Mouse (Mus musculus): ENCODE results near the gene Vsx1. TPM values are rescaled to one million over a fixed set of nuclear protein-coding genes. Genes with fewer than 3 reads are reported as not detected.

Gene Vsx1
- polyA plus RNA-seq, 1 experiment from 2014 or later, result not detected

DNA sequence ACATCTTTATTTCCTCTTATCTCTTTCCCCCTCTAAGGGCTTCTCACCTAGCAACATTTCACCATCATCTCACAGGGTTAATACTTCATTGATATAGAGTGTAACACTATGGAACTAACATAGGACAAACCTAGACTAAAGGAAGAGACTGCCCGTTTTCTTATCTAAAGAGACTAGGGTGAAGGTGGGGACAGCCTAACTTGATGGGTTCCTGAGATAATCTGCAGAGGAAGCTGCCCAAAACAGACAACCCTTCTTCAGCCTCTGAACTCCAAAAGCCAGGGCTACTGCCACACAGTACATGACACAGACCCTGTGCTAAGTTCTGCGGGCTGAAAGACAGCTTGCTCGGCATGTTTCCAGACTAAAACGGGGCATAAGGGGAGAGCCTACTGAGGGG is 7.6 kb downstream of the Vsx1 start:
- no peaks in the 10 kb centered on the region for H3K9me3 ChIP-seq (replicated peaks)
- 46% methylated on average over 4 of the region's 4 CpGs for WGBS
- H3K27ac ChIP-seq (ENCODE audit: poor library complexity, severe bottlenecking), result no peak overlapping the region
- no peaks in the 10 kb centered on the region for H3K4me1 ChIP-seq (replicated peaks)
- H3K27me3 ChIP-seq (replicated peaks), result peaks cover 14% of the 10 kb centered on the region
- no peak overlapping the region for H3K4me3 ChIP-seq
- H3K9ac ChIP-seq, result no peak overlapping the region
- H3K4me2 ChIP-seq, result no peak overlapping the region
- H3K36me3 ChIP-seq, result no peaks in the 10 kb centered on the region
- ATAC-seq (ENCODE audit: insufficient number of reproducible peaks, low FRiP score), result no peak

- H3K9me3 ChIP-seq (replicated peaks), result no peaks in the 10 kb centered on the region
- no peaks in the 10 kb centered on the region for H3K36me3 ChIP-seq
- no peaks in the 10 kb centered on the region for H3K4me1 ChIP-seq (replicated peaks)
- no peak overlapping the region for H3K4me2 ChIP-seq
- H3K9ac ChIP-seq, result no peak overlapping the region
- no peaks in the 10 kb centered on the region for H3K27me3 ChIP-seq (replicated peaks)
- 8% methylated on average over 3 of the region's 3 CpGs for WGBS
- no peak overlapping the region for H3K27ac ChIP-seq (ENCODE audit: poor library complexity, severe bottlenecking)
- ATAC-seq (ENCODE audit: insufficient number of reproducible peaks, low FRiP score), result no peak
- no peak overlapping the region for H3K4me3 ChIP-seq
Measured at GRCm38 (mm10) chr2:150678392-150678791, 10.8 kb downstream of the Vsx1 start.

GRCm38 (mm10) chr2:150675525-150675924 is 13.6 kb downstream of the Vsx1 start:
- Histone ChIP-seq H3K36me3 (no peaks in the 10 kb centered on the region), H3K4me1 (replicated peaks) (no peaks in the 10 kb centered on the region), H3K4me3 (no peak overlapping the region), H3K27me3 (replicated peaks) (peaks cover 5% of the 10 kb centered on the region; the same call in 1 of the 2 replicates), H3K9ac (no peak overlapping the region), H3K9me3 (replicated peaks) (no peaks in the 10 kb centered on the region), H3K4me2 (no peak overlapping the region), H3K27ac (ENCODE audit: poor library complexity, severe bottlenecking) (no peak overlapping the region)
- ATAC-seq (ENCODE audit: insufficient number of reproducible peaks, low FRiP score), result no peak
- 27% methylated on average over 1 of the region's 1 CpGs for WGBS

DNA sequence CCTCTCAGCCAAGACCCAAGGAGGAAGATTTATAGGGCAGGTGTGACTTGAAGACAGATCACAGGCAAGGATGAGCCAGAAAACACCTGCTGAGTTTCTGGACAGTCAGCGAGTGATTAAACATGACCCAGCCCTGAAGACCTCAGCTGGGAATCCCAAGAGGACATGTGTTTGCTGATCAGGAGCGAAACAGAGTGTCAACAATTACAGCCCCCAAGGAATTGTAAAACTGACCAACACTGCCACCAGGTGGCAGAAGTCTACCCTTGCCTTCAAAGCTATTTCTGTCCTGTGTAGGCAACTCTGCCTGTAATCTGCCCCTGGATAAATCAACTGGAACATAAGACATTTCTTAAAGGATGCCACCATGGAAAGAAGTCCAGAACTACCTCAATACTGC is 14.3 kb downstream of the Vsx1 start:
- peaks cover 5% of the 10 kb centered on the region; the same call in 1 of the 2 replicates for H3K27me3 ChIP-seq (replicated peaks)
- no peak overlapping the region for H3K27ac ChIP-seq (ENCODE audit: poor library complexity, severe bottlenecking)
- H3K4me1 ChIP-seq (replicated peaks), result no peaks in the 10 kb centered on the region
- no peaks in the 10 kb centered on the region for H3K36me3 ChIP-seq
- 0 out of 2 replicates have a peak, but pooled peaks have one; percentile 33 for ATAC-seq (ENCODE audit: insufficient number of reproducible peaks, low FRiP score)
- no peak overlapping the region for H3K4me3 ChIP-seq
- 10% methylated on average over 2 of the region's 2 CpGs for WGBS
- H3K4me2 ChIP-seq, result no peak overlapping the region
- no peak overlapping the region for H3K9ac ChIP-seq
- no peaks in the 10 kb centered on the region for H3K9me3 ChIP-seq (replicated peaks)

DNA sequence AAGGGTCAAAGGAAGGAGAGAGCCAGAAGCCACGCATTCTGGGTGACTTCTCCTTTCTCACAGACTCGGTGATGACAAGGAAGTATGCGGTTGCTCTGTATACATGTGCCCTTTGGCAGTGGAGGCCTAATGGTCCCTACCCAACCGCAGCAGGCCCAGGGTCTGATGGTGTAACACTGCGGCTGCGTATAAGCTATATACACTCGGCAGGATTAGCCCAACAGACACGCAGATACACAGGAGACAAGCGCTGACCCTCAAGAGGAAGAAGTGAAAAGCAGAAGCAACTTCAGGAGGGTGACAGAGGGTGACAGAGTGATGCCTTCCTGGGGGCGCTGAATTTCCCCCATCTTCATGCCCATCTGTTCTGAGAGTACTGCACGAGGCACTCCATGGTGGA is 15.2 kb downstream of the Vsx1 start:
- Histone ChIP-seq H3K4me1 (replicated peaks) (no peaks in the 10 kb centered on the region; the same call in 1 of the 2 replicates), H3K27me3 (replicated peaks) (peaks cover 5% of the 10 kb centered on the region; the same call in 1 of the 2 replicates), H3K9me3 (replicated peaks) (no peaks in the 10 kb centered on the region), H3K36me3 (no peaks in the 10 kb centered on the region), H3K4me3 (no peak overlapping the region), H3K4me2 (no peak overlapping the region), H3K9ac (no peak overlapping the region), H3K27ac (ENCODE audit: poor library complexity, severe bottlenecking) (no peak overlapping the region)
- no peak for ATAC-seq (ENCODE audit: insufficient number of reproducible peaks, low FRiP score)
- 72% methylated on average over 11 of the region's 11 CpGs for WGBS

DNA sequence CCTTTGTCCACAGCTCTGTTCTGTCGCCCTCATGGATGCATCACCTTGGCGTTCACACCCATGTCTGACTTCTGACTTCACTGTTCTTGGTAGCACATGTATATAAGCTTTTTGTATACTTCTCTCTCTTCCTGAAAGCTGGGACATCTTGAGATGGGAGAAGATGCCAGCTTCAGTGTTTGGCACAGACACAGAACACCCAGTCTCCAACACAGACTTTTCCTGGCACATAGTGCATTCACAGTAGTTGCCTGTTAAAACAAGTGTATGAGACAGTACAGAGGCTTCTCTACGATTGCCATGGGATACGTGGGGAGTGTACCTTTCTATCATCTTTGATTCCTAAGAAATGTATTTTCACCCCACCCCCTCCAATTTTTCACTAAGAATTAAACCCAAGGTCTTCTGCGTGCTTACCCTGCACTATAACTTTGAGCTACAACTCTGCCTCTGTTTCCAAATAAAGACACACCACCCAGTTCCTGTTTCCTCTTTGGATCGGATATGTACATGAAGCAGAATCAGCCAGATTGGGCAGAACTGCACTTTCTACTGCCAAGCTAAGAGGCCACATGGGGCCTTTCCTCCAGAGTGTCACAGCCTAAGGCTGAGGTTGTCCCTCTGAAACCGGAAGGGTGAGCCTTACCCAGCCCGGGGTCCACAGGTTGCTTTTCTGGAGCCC is 17.4 kb downstream of the Vsx1 start:
- peaks cover 13% of the 10 kb centered on the region; the same call in 1 of the 2 replicates for H3K4me1 ChIP-seq (replicated peaks)
- no peak overlapping the region for H3K4me3 ChIP-seq
- H3K27ac ChIP-seq (ENCODE audit: poor library complexity, severe bottlenecking), result no peak overlapping the region
- no peaks in the 10 kb centered on the region for H3K9me3 ChIP-seq (replicated peaks)
- H3K36me3 ChIP-seq, result no peaks in the 10 kb centered on the region
- no peak for ATAC-seq (ENCODE audit: insufficient number of reproducible peaks, low FRiP score)
- H3K27me3 ChIP-seq (replicated peaks), result peaks cover 9% of the 10 kb centered on the region; the same call in 1 of the 2 replicates
- H3K4me2 ChIP-seq, result no peak overlapping the region
- WGBS, result 80% methylated on average over 8 of the region's 8 CpGs
- H3K9ac ChIP-seq, result no peak overlapping the region

GRCm38 (mm10) chr2:150670926-150671325 is 18.2 kb downstream of the Vsx1 start:
- WGBS, result 75% methylated on average over 1 of the region's 1 CpGs
- no peak overlapping the region for H3K27ac ChIP-seq (ENCODE audit: poor library complexity, severe bottlenecking)

GRCm38 (mm10) chr2:150669454-150670045 is 19.6 kb downstream of the Vsx1 start:
- 63% methylated on average over 2 of the region's 2 CpGs for WGBS
- no peak for ATAC-seq (ENCODE audit: insufficient number of reproducible peaks, low FRiP score)
- Histone ChIP-seq H3K4me2 (no peak overlapping the region), H3K9me3 (replicated peaks) (no peaks in the 10 kb centered on the region), H3K4me1 (replicated peaks) (peaks cover 20% of the 10 kb centered on the region), H3K27me3 (replicated peaks) (peaks cover 9% of the 10 kb centered on the region; the same call in 1 of the 2 replicates), H3K27ac (ENCODE audit: poor library complexity, severe bottlenecking) (no peak overlapping the region), H3K4me3 (no peak overlapping the region), H3K9ac (no peak overlapping the region), H3K36me3 (no peaks in the 10 kb centered on the region)

More at GRCm38 (mm10) chr2:150670926-150671325, 18.2 kb downstream of the Vsx1 start:
- peaks cover 16% of the 10 kb centered on the region for H3K4me1 ChIP-seq (replicated peaks)
- no peak for ATAC-seq (ENCODE audit: insufficient number of reproducible peaks, low FRiP score)
- H3K4me2 ChIP-seq, result no peak overlapping the region
- H3K9ac ChIP-seq, result no peak overlapping the region
- H3K4me3 ChIP-seq, result no peak overlapping the region
- no peaks in the 10 kb centered on the region for H3K36me3 ChIP-seq
- H3K9me3 ChIP-seq (replicated peaks), result no peaks in the 10 kb centered on the region
- peaks cover 9% of the 10 kb centered on the region; the same call in 1 of the 2 replicates for H3K27me3 ChIP-seq (replicated peaks)

- Histone ChIP-seq H3K9me3 (replicated peaks) (no peaks in the 10 kb centered on the region), H3K27ac (ENCODE audit: poor library complexity, severe bottlenecking) (no peak overlapping the region), H3K4me3 (no peak overlapping the region), H3K36me3 (no peaks in the 10 kb centered on the region), H3K4me1 (replicated peaks) (peaks cover 25% of the 10 kb centered on the region), H3K9ac (no peak overlapping the region), H3K27me3 (replicated peaks) (peaks cover 9% of the 10 kb centered on the region; the same call in 1 of the 2 replicates), H3K4me2 (peak overlapping the region; percentile 95; the same call in 1 of the 2 replicates)
- 79% methylated on average over 5 of the region's 5 CpGs for WGBS
- no peak for ATAC-seq (ENCODE audit: insufficient number of reproducible peaks, low FRiP score)
Measured at GRCm38 (mm10) chr2:150668956-150669355, 20.2 kb downstream of the Vsx1 start.

DNA sequence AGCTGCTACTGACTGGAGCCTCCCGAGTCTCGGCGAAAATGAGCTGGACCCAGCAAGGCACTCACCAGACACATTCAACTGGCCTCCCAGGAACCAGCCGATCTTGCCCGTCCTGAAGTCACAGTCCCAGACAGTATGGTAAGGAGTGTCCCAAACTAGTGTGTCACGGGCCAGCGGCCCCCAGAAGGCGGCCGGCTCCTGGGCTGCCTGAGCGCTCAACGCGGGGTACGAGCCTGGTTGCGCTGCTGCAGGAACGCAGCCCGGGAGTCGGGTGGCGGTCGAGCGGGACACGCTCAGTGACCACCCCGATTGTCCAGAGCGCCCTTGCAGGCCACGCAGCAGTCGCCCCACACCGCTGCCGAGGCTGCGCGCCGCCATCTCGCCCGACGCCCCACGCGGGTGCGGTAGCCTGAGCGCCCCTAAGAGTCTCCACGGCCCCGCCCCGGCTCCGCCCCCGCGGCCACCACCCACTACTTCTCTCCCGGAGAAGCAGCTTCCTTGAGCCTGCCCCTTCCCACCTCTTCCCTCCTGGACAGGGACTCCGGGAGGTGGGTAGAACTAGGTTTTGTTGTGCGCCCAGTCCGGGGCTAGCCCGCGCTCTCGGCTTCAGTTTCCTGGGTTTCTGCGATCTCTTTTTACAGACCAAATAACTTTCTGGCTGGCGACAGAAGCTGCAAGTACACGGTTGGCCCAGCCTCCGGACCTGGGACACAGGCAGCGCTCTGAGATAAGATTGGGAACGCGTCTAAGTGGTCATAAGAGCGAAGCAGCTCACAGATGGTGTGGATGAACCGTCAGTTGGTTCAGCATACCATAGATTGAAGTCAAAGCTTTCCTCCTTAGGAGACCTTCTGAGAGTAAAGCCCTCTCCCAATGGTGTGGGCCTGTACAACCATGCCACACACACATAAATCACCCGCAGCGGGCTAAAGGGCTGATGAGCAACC is 21.1 kb downstream of the Vsx1 start, which contains the start of gene Acss1:
Gene Acss1 (minus strand): TSS at position 681 of the 947 bp plus-strand sequence.
- H3K27ac ChIP-seq (ENCODE audit: poor library complexity, severe bottlenecking), result no peak within 1 kb of the TSS
- peak; percentile 88 for ATAC-seq (ENCODE audit: insufficient number of reproducible peaks, low FRiP score)
- 3% methylated on average over 55 of the region's 61 CpGs for WGBS
- peaks cover 34% of the 10 kb centered on the region for H3K4me1 ChIP-seq (replicated peaks)
- H3K4me2 ChIP-seq, result peak within 1 kb of the TSS; percentile 95
- no peaks in the 10 kb centered on the region for H3K36me3 ChIP-seq
- H3K9ac ChIP-seq, result peak within 1 kb of the TSS; percentile 75
- H3K9me3 ChIP-seq (replicated peaks), result no peaks in the 10 kb centered on the region
- peak within 1 kb of the TSS; percentile 76 for H3K4me3 ChIP-seq
- H3K27me3 ChIP-seq (replicated peaks), result peaks cover 9% of the 10 kb centered on the region; the same call in 1 of the 2 replicates

All from heart, embryonic 12.5 days (tissue).